In genomic region chr16:8539150-8539865, GRCm38 (mm10) we compare ENCODE assay signal across 9 mouse cellular contexts. TPM values are rescaled to one million over a fixed set of nuclear protein-coding genes. Genes with fewer than 3 reads are reported as not detected.
DNase-seq lines count a peak whose midpoint lies in the region; ATAC-seq lines count a peak whose summit lies in the region.
"Had no signal": no experiment of that assay in that cellular context is flagged by ENCODE, and none has a peak within 500 bp of the region (broad histone marks: within the 10 kb centered on the region; RNA-seq: fewer than 3 reads in every experiment).

No protein-coding gene starts in this region.

- WGBS in hindbrain, embryonic 10.5 days = 51% methylated on average over 9 of the region's 9 CpGs

- no peaks in the 10 kb centered on the region for H3K36me3 ChIP-seq in hindbrain, embryonic 10.5 days

- H3K9me3 ChIP-seq in hindbrain, embryonic 10.5 days = no peaks in the 10 kb centered on the region

- peak overlapping the region; percentile 74 for H3K27ac ChIP-seq in hindbrain, embryonic 10.5 days
- H3K27ac ChIP-seq: liver, embryonic 14.5 days had no signal

- DNase-seq in frontal cortex, adult 2 months (ENCODE audit: extremely low spot score in 1 of 2, low spot score in 1 of 2) = peak; percentile 38 to 59
- no peak for DNase-seq in frontal cortex, postnatal 25 days (ENCODE audit: low spot score in 2 of 2)
- peak; percentile 63 for DNase-seq in hindbrain, embryonic 10.5 days (ENCODE audit: low spot score)
- peak; percentile 62 to 64 for DNase-seq in left cerebral cortex, postnatal 14 days (ENCODE audit: low spot score in 2 of 2)
- DNase-seq in right cerebral cortex, postnatal 14 days = peak; percentile 40
- no peak for DNase-seq in heart, adult 9 months (ENCODE audit: low spot score in 2 of 2)
- DNase-seq in adrenal gland, adult 8-10 months = no peak

- no peak overlapping the region for H3K4me3 ChIP-seq in hindbrain, embryonic 10.5 days

- H3K27me3 ChIP-seq in hindbrain, embryonic 10.5 days (ENCODE audit: insufficient read depth, poor library complexity, severe bottlenecking) = 0 out of 2 replicates have a peak, but pooled peaks cover 4% of the 10 kb centered on the region

- ATAC-seq in erythroid progenitor cell, adult 5-6 weeks (replicated peaks; ENCODE audit: low FRiP score, poor library complexity, severe bottlenecking) = no peak

- intact Hi-C loops in left cerebral cortex, postnatal 14 days (cut with DNase I) = loop anchor here (2.0 kb wide), 1 partner anchor 19 kb away; no protein-coding TSS in a partner anchor

- peaks cover 20% of the 10 kb centered on the region for H3K4me1 ChIP-seq in hindbrain, embryonic 10.5 days (replicated peaks)

RNA-seq across cellular contexts. Expression of gene Abat, which starts 26.1 kb away (rescaled TPM):
- 198 and 208 TPM in 2 replicates for polyA plus RNA-seq in frontal cortex, adult 2 months (2012; rRNA removed)
- polyA plus RNA-seq in hindbrain, embryonic 10.5 days (2016; fragmentation: Nextera tagmentation; extraction: Ambion mirVana) = 22.7 and 27.2 TPM in 2 replicates
- 100 to 1,000 TPM; 171 to 179 TPM for total RNA-seq in left cerebral cortex, postnatal 14 days (2021)
- total RNA-seq in erythroid progenitor cell, adult 5-6 weeks (2015; ENCODE audit: low replicate concordance) = 3.4 and 5.0 TPM in 2 replicates
- 0.76 and 2.1 TPM in 2 replicates for total RNA-seq in erythroid progenitor cell, adult 5-6 weeks (2017; ENCODE audit: low replicate concordance)
- 100 to 1,000 TPM in 3 of 4 experiments, 10 to 100 TPM in 1; 88.1 to 157 (median 111) TPM for total RNA-seq in adrenal gland, adult 8-10 months (2022)

Comparison
In these comparisons a context has a peak if more than half of its experiments do, and no peak if none do; other contexts are left out.
1. DNase-seq: peak in frontal cortex, adult 2 months (2 of 2), hindbrain, embryonic 10.5 days (single experiment), left cerebral cortex, postnatal 14 days (2 of 2) and right cerebral cortex, postnatal 14 days (single experiment); none in frontal cortex, postnatal 25 days (0 of 2), heart, adult 9 months (0 of 2) and adrenal gland, adult 8-10 months (single experiment).
2. RNA of gene Abat, which starts 26.1 kb away (total RNA-seq): 171 to 179 TPM in left cerebral cortex, postnatal 14 days and 88.1 to 157 TPM in adrenal gland, adult 8-10 months; 0.76 to 5.0 TPM in erythroid progenitor cell, adult 5-6 weeks; every median in the first group is over 10 times any median in the second.